Mouse (Mus musculus) liver, embryonic 14.5 days (tissue): ENCODE results near the gene Sdhd. TPM values are rescaled to one million over a fixed set of nuclear protein-coding genes. Genes with fewer than 3 reads are reported as not detected.
A peak's percentile ranks its signal among the peaks of the same experiment; 100 is the strongest.
"Not testable (repeated sequence)": the region's sequence is repeated elsewhere in the genome, so short reads cannot be mapped to it uniquely, and the experiment has no call there.

Experiments used
- ATAC-seq: fragments of 200-750 bp; cut with Nextera tagmentation; 2 replicates; pipeline ENCODE4 v1.8.0; 2017; ENCODE audit warnings: moderate number of reproducible peaks, mild to moderate bottlenecking, moderate library complexity; ENCODE audit not compliant: insufficient read depth
- DNase-seq, 3 experiments: peaks; one replicate each; pipeline ENCODE4 v3.0.0-alpha.2; 2012 to 2013; ENCODE audit warnings: low read depth in 3 of 3, low spot score in 3 of 3
- H3K27ac ChIP-seq: fragments of 300-500 bp; sonication (generic); 2 replicates; pipeline ENCODE4 v1.5.1; 2014; ENCODE audit warnings: moderate library complexity, mild to moderate bottlenecking, control low read depth, inconsistent platforms
- H3K27me3 ChIP-seq: fragments of 300-500 bp; sonication (generic); 2 replicates; pipeline ENCODE4 v1.6.1; 2014; ENCODE audit warnings: mild to moderate bottlenecking, low read length, moderate library complexity; ENCODE audit not compliant: control insufficient read depth, insufficient read depth
- H3K36me3 ChIP-seq: fragments of 300-500 bp; sonication (generic); replicated peaks from 2 replicates; pipeline ENCODE4 v1.6.1; 2014; ENCODE audit warnings: low read depth; ENCODE audit not compliant: control insufficient read depth, insufficient read depth
- H3K4me1 ChIP-seq, 2 experiments: fragments of 200-500 bp in 1 of 2; fragments of 300-500 bp in 1 of 2; sonication (generic) in 1 of 2; replicated peaks; 2 replicates each; pipeline ENCODE4 v1.6.1; 2012 to 2014; ENCODE audit warnings: antibody characterized with exemption in 1 of 2, inconsistent platforms in 1 of 2, low read length in 1 of 2; ENCODE audit not compliant: control insufficient read depth in 2 of 2, insufficient read depth in 2 of 2
- H3K4me2 ChIP-seq: fragments of 300-500 bp; sonication (generic); 2 replicates; pipeline ENCODE4 v1.6.1; 2014; ENCODE audit warnings: low read depth, mild to moderate bottlenecking, control low read depth, moderate library complexity
- H3K4me3 ChIP-seq, 2 experiments: fragments of 200-500 bp in 1 of 2; fragments of 300-500 bp in 1 of 2; sonication (generic) in 1 of 2; 2 replicates each; pipeline ENCODE4 v1.5.1; 2012 to 2014; ENCODE audit warnings: low read depth in 2 of 2, low read length in 2 of 2, mild to moderate bottlenecking in 2 of 2, control low read depth in 1 of 2, inconsistent platforms in 1 of 2, moderate library complexity in 1 of 2; ENCODE audit not compliant: insufficient read depth in 1 of 2
- H3K9ac ChIP-seq: fragments of 300-500 bp; sonication (generic); replicated peaks from 2 replicates; pipeline ENCODE4 v1.6.1; 2014; ENCODE audit warnings: mild to moderate bottlenecking, control low read depth, moderate library complexity
- H3K9me3 ChIP-seq: fragments of 300-500 bp; sonication (generic); 2 replicates; pipeline ENCODE4 v1.6.1; 2016; ENCODE audit warnings: low read length, mixed read lengths; ENCODE audit not compliant: control insufficient read depth
- CTCF ChIP-seq: IDR thresholded peaks from 2 replicates; pipeline ENCODE4 v1.5.1; 2016; ENCODE audit warnings: antibody characterized with exemption, low read depth, control low read depth
- EP300 ChIP-seq: IDR thresholded peaks from 2 replicates; pipeline ENCODE4 v1.6.1; 2016; ENCODE audit warnings: antibody characterized with exemption, low read depth
- WGBS: fragments of 180-500 bp; shearing (Covaris S2); extraction: QIAGEN DNeasy Blood & Tissue Kit; methylation state at CpG from one replicate; pipeline ENCODE4 v1.1.7; 2014; ENCODE audit not compliant: insufficient replicate concordance; 5-methylcytosine and 5-hydroxymethylcytosine counted together
- polyA plus RNA-seq, 2 experiments: library from polyadenylated mRNA; depleted of rRNA in 1 of 2; stranded (reverse) in 1 of 2; unstranded in 1 of 2; fragments of >200 nt; fragmentation: Nextera tagmentation in 1 of 2; extraction: Ambion mirVana in 1 of 2; gene quantifications; 2 replicates each; pipeline versions ENCODE4 v1.2.1 to v1.2.3; 2012 to 2014

Gene Sdhd
- polyA plus RNA-seq, 2 experiments, result 167 to 322 TPM

DNA sequence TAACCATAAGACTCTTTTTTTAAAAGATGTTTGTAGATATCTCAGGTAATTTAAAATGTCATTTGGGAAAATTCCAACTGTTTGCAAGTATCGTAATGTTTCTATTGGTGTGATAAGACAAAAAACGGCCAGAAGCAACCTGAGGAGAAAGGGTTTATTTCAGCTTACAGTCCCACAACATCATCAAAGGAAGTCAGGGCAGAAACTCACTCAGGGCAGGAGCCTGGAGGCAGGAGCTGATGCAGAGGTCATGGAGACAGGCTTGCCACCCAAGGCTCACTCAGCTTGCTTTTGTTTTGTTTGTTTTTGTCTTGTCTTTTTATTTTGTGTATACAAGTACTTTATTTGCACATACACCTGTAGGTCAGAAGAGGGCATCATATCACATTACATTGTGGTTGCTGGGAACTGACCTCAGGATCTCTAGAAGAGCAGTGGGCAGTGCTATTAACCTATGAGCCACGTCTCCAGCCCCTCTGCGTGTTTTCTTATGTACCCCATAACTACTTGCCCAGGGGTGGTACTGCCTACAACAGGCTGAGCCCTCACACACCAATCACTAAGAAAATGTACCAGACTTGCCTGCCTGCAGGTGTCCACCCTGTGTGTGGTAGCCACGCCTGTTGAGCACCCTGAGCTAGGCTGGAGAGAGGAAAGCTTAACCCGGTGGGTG is 28.5 kb upstream of the Sdhd start:
- Histone ChIP-seq H3K9me3 (no peaks in the 10 kb centered on the region), H3K4me3 (no peak overlapping the region), H3K27me3 (no peaks in the 10 kb centered on the region), H3K4me2 (no peak overlapping the region), H3K36me3 (peaks cover 13% of the 10 kb centered on the region), H3K4me1 (no peaks in the 10 kb centered on the region; a peak in 1 of 4 replicates), H3K27ac (no peak overlapping the region), H3K9ac (no peak overlapping the region)
- no peak for TF ChIP-seq EP300
- peak; percentile 15; the same call in 1 of the 2 replicates for TF ChIP-seq CTCF
- DNase-seq, result no peak
- no peak for ATAC-seq
- 69% methylated on average over 6 of the region's 6 CpGs for WGBS

GRCm38 (mm10) chr9:50630903-50631302 is 27.3 kb upstream of the Sdhd start:
- not testable (repeated sequence) for DNase-seq, H3K4me1 ChIP-seq, H3K4me3 ChIP-seq, ATAC-seq, H3K9me3 ChIP-seq, H3K9ac ChIP-seq, H3K27ac ChIP-seq, H3K36me3 ChIP-seq, H3K27me3 ChIP-seq, H3K4me2 ChIP-seq
- WGBS, result 73% methylated on average over 6 of the region's 8 CpGs

GRCm38 (mm10) chr9:50617794-50618330 is 14.2 kb upstream of the Sdhd start:
- H3K36me3 ChIP-seq, result peaks cover 20% of the 10 kb centered on the region
- TF ChIP-seq EP300 (no peak), CTCF (no peak)
- H3K9ac ChIP-seq, result no peak overlapping the region
- no peaks in the 10 kb centered on the region for H3K27me3 ChIP-seq
- DNase-seq, result no peak
- no peaks in the 10 kb centered on the region for H3K9me3 ChIP-seq
- peaks cover 3% of the 10 kb centered on the region in 2 experiments; a peak in 3 of 4 replicates for H3K4me1 ChIP-seq
- no peak for ATAC-seq
- H3K4me3 ChIP-seq, result peak overlapping the region; percentile 10 to 90; a peak in 2 of 4 replicates
- peak overlapping the region; percentile 79 for H3K4me2 ChIP-seq
- 55% methylated on average over 9 of the region's 9 CpGs for WGBS
- H3K27ac ChIP-seq, result no peak overlapping the region

- peak within 1 kb of the TSS; percentile 90 to 97 for H3K4me3 ChIP-seq
- H3K9me3 ChIP-seq, result no peaks in the 10 kb centered on the region
- peaks cover 22% of the 10 kb centered on the region for H3K36me3 ChIP-seq
- under 1% methylated on average over 72 of the region's 81 CpGs for WGBS
- H3K4me1 ChIP-seq, result peaks cover 3% of the 10 kb centered on the region in 2 experiments; a peak in 3 of 4 replicates
- no peak for TF ChIP-seq EP300
- peak; percentile 33; the same call in 1 of the 2 replicates for TF ChIP-seq CTCF
- peak within 1 kb of the TSS; percentile 79 for H3K4me2 ChIP-seq
- ATAC-seq (peak; percentile 91), DNase-seq (peak; percentile 81 to 86 (median 86))
- H3K27ac ChIP-seq, result peak within 1 kb of the TSS; percentile 61
- peak within 1 kb of the TSS; percentile 92 for H3K9ac ChIP-seq
- no peaks in the 10 kb centered on the region for H3K27me3 ChIP-seq
Measured at GRCm38 (mm10) chr9:50616766-50617603, 13.4 kb upstream of the Sdhd start, which contains the start of the genes Pih1d2 and Nkapd1. Pih1d2 (plus strand) TSS chr9:50617321. Nkapd1 (minus strand) TSS chr9:50617464.

DNA sequence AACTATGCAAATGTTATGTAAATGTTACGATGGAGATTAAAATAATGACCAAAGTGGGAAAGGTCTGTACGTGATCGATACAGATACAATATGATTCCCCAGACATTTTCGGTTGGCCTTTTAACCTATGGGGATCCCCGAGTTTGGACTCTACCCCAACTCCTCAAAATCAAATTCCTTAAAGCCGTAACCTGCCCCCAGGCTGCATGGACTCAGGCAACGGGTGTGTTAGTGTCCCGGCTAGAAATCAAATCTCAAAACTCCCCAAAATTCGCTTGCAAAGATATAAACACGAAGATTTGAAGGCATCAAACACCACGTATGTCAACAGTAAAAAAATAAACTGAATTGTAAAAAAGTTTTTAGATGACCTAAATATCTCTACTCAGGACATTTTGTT is 12.5 kb upstream of the Sdhd start:
- H3K9ac ChIP-seq, result peak overlapping the region; percentile 92
- WGBS, result 29% methylated on average over 11 of the region's 11 CpGs
- peak overlapping the region; percentile 79 for H3K4me2 ChIP-seq
- peak overlapping the region; percentile 61 for H3K27ac ChIP-seq
- H3K9me3 ChIP-seq, result no peaks in the 10 kb centered on the region
- peaks cover 26% of the 10 kb centered on the region for H3K36me3 ChIP-seq
- H3K27me3 ChIP-seq, result no peaks in the 10 kb centered on the region
- peaks cover 3% of the 10 kb centered on the region in 2 experiments; a peak in 3 of 4 replicates for H3K4me1 ChIP-seq
- ATAC-seq (no peak), DNase-seq (no peak)
- TF ChIP-seq CTCF (no peak), EP300 (no peak)
- H3K4me3 ChIP-seq, result peak overlapping the region; percentile 90 to 97
